In the genomic region with DNA sequence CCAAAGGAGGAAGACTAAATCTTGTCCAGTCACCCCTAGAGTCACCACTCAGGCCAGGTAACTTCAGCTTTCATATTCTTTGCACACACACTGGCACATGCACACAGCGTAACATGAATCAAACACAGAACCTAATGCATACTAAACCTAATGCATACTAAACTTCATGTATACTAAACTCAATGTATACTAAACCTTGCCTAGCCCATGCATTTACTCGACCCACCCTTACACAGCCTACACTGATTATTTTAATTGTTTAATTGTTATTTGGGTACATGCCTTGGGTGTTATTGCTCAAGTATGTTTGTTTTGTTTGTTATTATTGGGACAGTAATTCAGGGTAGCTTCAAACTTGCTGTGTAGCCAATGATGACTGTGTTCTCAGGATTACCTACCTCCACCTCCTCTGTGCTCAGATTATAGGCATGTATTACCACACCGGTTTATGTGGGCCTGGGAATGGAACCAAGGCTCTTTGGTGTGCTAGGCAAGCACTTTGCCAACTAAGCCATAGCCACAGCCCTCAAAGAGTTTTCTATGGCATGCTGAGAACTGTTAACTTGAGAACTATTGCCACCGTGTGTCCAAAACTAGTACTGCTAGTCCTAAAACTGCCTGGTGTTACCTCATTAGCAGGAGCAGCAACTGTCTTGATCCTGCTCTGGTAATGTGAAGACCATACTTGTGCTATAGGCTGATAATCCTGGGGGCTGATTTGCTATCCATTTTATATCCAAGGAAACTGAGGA, we compare ENCODE assay signal across 8 mouse cellular contexts. TPM values are rescaled to one million over a fixed set of nuclear protein-coding genes. Genes with fewer than 3 reads are reported as not detected.
DNase-seq lines count a peak whose midpoint lies in the region; ATAC-seq lines count a peak whose summit lies in the region.

No protein-coding gene starts in this region.

- DNase-seq in A20 (ENCODE audit: low read depth, low spot score): peak; percentile 76
- peak; percentile 64 to 93 for DNase-seq in adrenal gland, adult (ENCODE audit: inconsistent age in 2 of 2, low spot score in 1 of 2)
- peak; percentile 50 to 82 for DNase-seq in heart, adult 9 months (ENCODE audit: low spot score in 2 of 2)
- DNase-seq in spleen, postnatal 4 days (ENCODE audit: low spot score in 2 of 2): peak; percentile 60 to 77

- H3K4me3 ChIP-seq in embryonic facial prominence, embryonic 13.5 days: no peak overlapping the region
- no peak overlapping the region for H3K4me3 ChIP-seq in kidney, embryonic 14.5 days (ENCODE audit: low read length)
- no peak overlapping the region for H3K4me3 ChIP-seq in limb, embryonic 12.5 days (replicated peaks)
- no peak overlapping the region for H3K4me3 ChIP-seq in midbrain, embryonic 15.5 days

- H3K27ac ChIP-seq in embryonic facial prominence, embryonic 13.5 days: no peak overlapping the region
- no peak overlapping the region for H3K27ac ChIP-seq in kidney, embryonic 14.5 days (ENCODE audit: low read depth, low read length)
- no peak overlapping the region for H3K27ac ChIP-seq in limb, embryonic 12.5 days
- no peak overlapping the region for H3K27ac ChIP-seq in midbrain, embryonic 15.5 days

- H3K36me3 ChIP-seq in embryonic facial prominence, embryonic 13.5 days: no peaks in the 10 kb centered on the region
- no peaks in the 10 kb centered on the region for H3K36me3 ChIP-seq in kidney, embryonic 14.5 days (ENCODE audit: control insufficient read depth, insufficient read depth, low read length)
- H3K36me3 ChIP-seq in limb, embryonic 12.5 days: no peaks in the 10 kb centered on the region
- no peaks in the 10 kb centered on the region for H3K36me3 ChIP-seq in midbrain, embryonic 15.5 days (replicated peaks)

- no peaks in the 10 kb centered on the region for H3K27me3 ChIP-seq in embryonic facial prominence, embryonic 13.5 days
- H3K27me3 ChIP-seq in kidney, embryonic 14.5 days (ENCODE audit: control insufficient read depth, insufficient read depth, low read length): no peaks in the 10 kb centered on the region
- H3K27me3 ChIP-seq in limb, embryonic 12.5 days: no peaks in the 10 kb centered on the region
- no peaks in the 10 kb centered on the region for H3K27me3 ChIP-seq in midbrain, embryonic 15.5 days (replicated peaks)

- WGBS in embryonic facial prominence, embryonic 13.5 days: 49% methylated on average over 4 of the region's 4 CpGs
- 47% methylated on average over 4 of the region's 4 CpGs for WGBS in kidney, embryonic 14.5 days
- 51% methylated on average over 4 of the region's 4 CpGs for WGBS in limb, embryonic 12.5 days
- WGBS in midbrain, embryonic 15.5 days: 51% methylated on average over 4 of the region's 4 CpGs

- 0 out of 2 replicates have a peak, but pooled peaks have one; percentile 43 for ATAC-seq in embryonic facial prominence, embryonic 13.5 days (ENCODE audit: insufficient number of reproducible peaks, insufficient read depth, low FRiP score, low TSS enrichment, low read depth)
- peak; percentile 63; the same call in 1 of the 2 replicates for ATAC-seq in kidney, embryonic 14.5 days (ENCODE audit: low FRiP score, low TSS enrichment)
- ATAC-seq in limb, embryonic 12.5 days (ENCODE audit: insufficient number of reproducible peaks, insufficient read depth, low FRiP score, low TSS enrichment, low read depth): peak; percentile 39; the same call in 1 of the 2 replicates
- ATAC-seq in midbrain, embryonic 15.5 days (replicated peaks): peak; percentile 92

- H3K4me1 ChIP-seq in embryonic facial prominence, embryonic 13.5 days: no peaks in the 10 kb centered on the region
- H3K4me1 ChIP-seq in kidney, embryonic 14.5 days (ENCODE audit: control insufficient read depth, insufficient read depth, low read length): no peaks in the 10 kb centered on the region
- no peaks in the 10 kb centered on the region for H3K4me1 ChIP-seq in limb, embryonic 12.5 days (replicated peaks)
- no peaks in the 10 kb centered on the region for H3K4me1 ChIP-seq in midbrain, embryonic 15.5 days

- no peak overlapping the region for H3K4me2 ChIP-seq in embryonic facial prominence, embryonic 13.5 days
- H3K4me2 ChIP-seq in kidney, embryonic 14.5 days (replicated peaks; ENCODE audit: low read depth, low read length): no peak overlapping the region
- H3K4me2 ChIP-seq in limb, embryonic 12.5 days: no peak overlapping the region
- H3K4me2 ChIP-seq in midbrain, embryonic 15.5 days: no peak overlapping the region

- no peak overlapping the region for H3K9ac ChIP-seq in embryonic facial prominence, embryonic 13.5 days
- H3K9ac ChIP-seq in kidney, embryonic 14.5 days (ENCODE audit: low read depth, low read length): no peak overlapping the region
- H3K9ac ChIP-seq in limb, embryonic 12.5 days (replicated peaks): no peak overlapping the region
- no peak overlapping the region for H3K9ac ChIP-seq in midbrain, embryonic 15.5 days

- no peaks in the 10 kb centered on the region for H3K9me3 ChIP-seq in embryonic facial prominence, embryonic 13.5 days
- H3K9me3 ChIP-seq in kidney, embryonic 14.5 days (ENCODE audit: control insufficient read depth, low read length): no peaks in the 10 kb centered on the region
- H3K9me3 ChIP-seq in limb, embryonic 12.5 days: no peaks in the 10 kb centered on the region
- H3K9me3 ChIP-seq in midbrain, embryonic 15.5 days: no peaks in the 10 kb centered on the region

RNA-seq across cellular contexts. Expression of gene Tnfrsf8, which starts 28.4 kb away (rescaled TPM):
- 0.06 and 0.10 TPM in 2 replicates for polyA plus RNA-seq in embryonic facial prominence, embryonic 13.5 days (2015; fragmentation: Nextera tagmentation; extraction: Ambion mirVana)
- 0.24 and 0.29 TPM in 2 replicates for polyA plus RNA-seq in kidney, embryonic 14.5 days (2014; fragmentation: Nextera tagmentation; extraction: Ambion mirVana)
- polyA plus RNA-seq in limb, embryonic 12.5 days (2016; fragmentation: Nextera tagmentation; extraction: Ambion mirVana): 0.06 and 0.14 TPM in 2 replicates
- polyA plus RNA-seq in midbrain, embryonic 15.5 days (2015; fragmentation: Nextera tagmentation; extraction: Ambion mirVana): 0.52 and 0.67 TPM in 2 replicates

RNA-seq across cellular contexts. Expression of gene Tnfrsf1b, which starts 39.9 kb away (rescaled TPM):
- 1.6 and 2.7 TPM in 2 replicates for polyA plus RNA-seq in embryonic facial prominence, embryonic 13.5 days (2015; fragmentation: Nextera tagmentation; extraction: Ambion mirVana)
- 0.97 and 3.0 TPM in 2 replicates for polyA plus RNA-seq in kidney, embryonic 14.5 days (2014; fragmentation: Nextera tagmentation; extraction: Ambion mirVana)
- polyA plus RNA-seq in limb, embryonic 12.5 days (2016; fragmentation: Nextera tagmentation; extraction: Ambion mirVana): 2.1 and 2.5 TPM in 2 replicates
- polyA plus RNA-seq in midbrain, embryonic 15.5 days (2015; fragmentation: Nextera tagmentation; extraction: Ambion mirVana): 3.1 and 4.3 TPM in 2 replicates

Comparison
In these comparisons a context has a peak if more than half of its experiments do, and no peak if none do; other contexts are left out.
1. ATAC-seq: peak in every context shown above with its lines; median percentile 92 in midbrain, embryonic 15.5 days; 63 in kidney, embryonic 14.5 days; 43 in embryonic facial prominence, embryonic 13.5 days; 39 in limb, embryonic 12.5 days.